Mouse (Mus musculus) cortical plate, adult 2 months (tissue): ENCODE data around the gene Gm17949.

Source experiments
- CTCF ChIP-seq: fragments of 200-500 bp; IDR thresholded peaks from 2 replicates; pipeline ENCODE4 v1.5.1; 2011; ENCODE audit warnings: mild to moderate bottlenecking, control low read depth, low read length; ENCODE audit not compliant: insufficient read depth; ENCODE audit errors: extremely low read depth
- POLR2A ChIP-seq: fragments of 200-500 bp; IDR thresholded peaks from 2 replicates; pipeline ENCODE4 v1.6.1; 2011; ENCODE audit warnings: mild to moderate bottlenecking, low read length, control low read depth; ENCODE audit not compliant: insufficient read depth; ENCODE audit errors: extremely low read depth

- TF ChIP-seq POLR2A: no peak
- no peak for TF ChIP-seq CTCF
Observed at GRCm38 (mm10) chr17:57041554-57041953, 30.3 kb downstream of the Gm17949 start, which contains the start of gene Slc25a41.
